In the genomic region with DNA sequence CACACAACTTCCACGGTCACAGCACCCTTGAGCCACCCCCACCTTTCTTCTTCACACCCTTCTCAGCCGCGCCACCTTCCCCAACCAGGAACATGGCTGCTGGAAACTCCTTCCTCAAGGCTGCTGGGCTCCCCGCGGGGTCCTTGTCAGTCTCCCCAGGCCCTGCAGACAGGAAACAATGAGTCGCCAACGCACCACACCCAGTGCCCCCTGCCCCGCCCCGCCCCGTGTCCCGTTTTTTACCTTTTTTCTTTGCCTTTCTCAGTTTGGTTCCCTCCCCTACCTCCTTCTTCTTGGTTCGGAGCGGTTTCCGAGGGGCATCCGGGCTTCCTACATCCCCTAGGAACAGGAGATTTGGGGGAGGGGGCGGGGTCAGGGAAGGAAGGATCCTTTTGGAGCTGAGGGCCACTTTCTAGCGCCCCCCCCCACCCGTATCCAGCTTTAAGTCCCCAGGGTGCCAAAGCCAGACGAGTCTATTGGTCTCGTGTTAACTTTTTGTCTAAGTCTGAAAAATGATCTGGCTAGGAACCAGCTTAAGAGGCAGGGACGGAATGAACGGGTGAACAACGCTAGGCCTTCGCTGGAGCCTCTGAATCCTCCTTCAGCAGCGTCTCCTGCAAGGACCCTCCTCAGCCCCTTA, we compare ENCODE assay signal across 8 mouse cellular contexts. TPM values are rescaled to one million over a fixed set of nuclear protein-coding genes. Genes with fewer than 3 reads are reported as not detected.
DNase-seq lines count a peak whose midpoint lies in the region; ATAC-seq and TF ChIP-seq lines count a peak whose summit lies in the region.

No protein-coding gene starts in this region.

- no peak for TF ChIP-seq RAD21 in CH12.LX (IDR thresholded peaks at IDR 0.05; ENCODE audit: low read depth, low read length)

- no peak for TF ChIP-seq POLR2A in CH12.LX (IDR thresholded peaks at IDR 0.05; ENCODE audit: low read depth, low read length)

- no peaks in the 10 kb centered on the region for H3K79me2 ChIP-seq in CH12.LX (replicated peaks; ENCODE audit: control insufficient read depth, extremely low read depth, insufficient read depth, poor library complexity, severe bottlenecking)

- no peak overlapping the region for H3K27ac ChIP-seq in CH12.LX (ENCODE audit: insufficient read depth, low read depth)
- H3K27ac ChIP-seq in liver, embryonic 16.5 days (ENCODE audit: low read length), result no peak overlapping the region
- H3K27ac ChIP-seq in left cerebral cortex, adult 2 months, result no peak overlapping the region

- no peak for ATAC-seq in G1E (ENCODE audit: extremely low read depth, insufficient number of reproducible peaks, low FRiP score, poor library complexity, severe bottlenecking)
- ATAC-seq in granulocyte monocyte progenitor cell, adult 5-6 weeks (replicated peaks; ENCODE audit: poor library complexity, severe bottlenecking), result peak; percentile 44
- no peak for ATAC-seq in liver, embryonic 16.5 days (ENCODE audit: low read depth)
- no peak for ATAC-seq in megakaryocyte progenitor cell, adult 5-6 weeks (replicated peaks; ENCODE audit: poor library complexity)

- in situ Hi-C loops in CH12.LX (cut with MboI; ENCODE audit: low pct_ligation_motif_present, low pct_unique_long_range_greater_than_20kb, low sequenced_read_pairs), result no loop called here

- no peak overlapping the region for H3K9ac ChIP-seq in CH12.LX (ENCODE audit: insufficient read depth, low read depth)
- no peak overlapping the region for H3K9ac ChIP-seq in liver, embryonic 16.5 days (ENCODE audit: low read depth, low read length)

- H3K36me3 ChIP-seq in CH12.LX (replicated peaks in 1 of 2; ENCODE audit: control insufficient read depth in 1 of 2, insufficient read depth in 1 of 2, low read length in 1 of 2) (no peaks in the 10 kb centered on the region), G1E (replicated peaks) (no peaks in the 10 kb centered on the region)
- no peaks in the 10 kb centered on the region for H3K36me3 ChIP-seq in liver, embryonic 16.5 days (ENCODE audit: control insufficient read depth, insufficient read depth)

- H3K4me3 ChIP-seq in CH12.LX (replicated peaks in 1 of 3; ENCODE audit: low read depth in 2 of 3, low read length in 2 of 3, poor library complexity in 1 of 3) (no peak overlapping the region), G1E (ENCODE audit: low read depth, low read length) (peak overlapping the region; percentile 2; the same call in 1 of the 2 replicates)
- H3K4me3 ChIP-seq in liver, embryonic 16.5 days (ENCODE audit: low read depth, low read length), result no peak overlapping the region
- H3K4me3 ChIP-seq in left cerebral cortex, adult 2 months, result no peak overlapping the region

- whole genome bisulfite sequencing in liver, embryonic 16.5 days (ENCODE audit: insufficient replicate concordance), result 2% methylated on average over 25 of the region's 25 CpGs

- no peak for DNase-seq in CH12.LX (ENCODE audit: extremely low read depth)
- DNase-seq in G1E (ENCODE audit: low spot score), result no peak
- DNase-seq in left cerebral cortex, adult 2 months (ENCODE audit: extremely low spot score in 1 of 2, low spot score in 2 of 2), result no peak
- no peak for DNase-seq in adrenal gland, postnatal 25 days
- no peak for DNase-seq in adrenal gland, postnatal 36 days

- H3K4me2 ChIP-seq in CH12.LX (ENCODE audit: insufficient read depth, low read depth, poor library complexity, severe bottlenecking), result peak overlapping the region; percentile 61; the same call in 1 of the 2 replicates
- H3K4me2 ChIP-seq in liver, embryonic 16.5 days (ENCODE audit: low read depth, low read length), result 0 out of 2 replicates have a peak overlapping the region, but pooled peaks have one; percentile 13

- TF ChIP-seq CTCF in CH12.LX (conservative IDR thresholded peaks at IDR 0.05 in 1 of 2, IDR thresholded peaks at IDR 0.05 in 1 of 2; ENCODE audit: low read depth in 2 of 2, low read length in 2 of 2) (no peak), G1E (IDR thresholded peaks at IDR 0.05; ENCODE audit: low read depth, low read length) (no peak)
- no peak for TF ChIP-seq CTCF in left cerebral cortex, adult 2 months (IDR thresholded peaks at IDR 0.05)

- intact Hi-C loops in left cerebral cortex, adult 2 months (cut with DNase I), result no loop called here

- no peaks in the 10 kb centered on the region for H3K9me3 ChIP-seq in CH12.LX (replicated peaks; ENCODE audit: low read length)
- no peaks in the 10 kb centered on the region for H3K9me3 ChIP-seq in G1E (replicated peaks)
- H3K9me3 ChIP-seq in liver, embryonic 16.5 days (replicated peaks; ENCODE audit: control insufficient read depth, low read length), result no peaks in the 10 kb centered on the region

- H3K27me3 ChIP-seq in CH12.LX (replicated peaks) (peaks cover 69% of the 10 kb centered on the region), G1E (ENCODE audit: insufficient read depth, low read length) (peaks cover 78% of the 10 kb centered on the region)
- H3K27me3 ChIP-seq in liver, embryonic 16.5 days (ENCODE audit: control insufficient read depth, insufficient read depth, low read depth, low read length), result peaks cover 72% of the 10 kb centered on the region

- peaks cover 2 to 4% of the 10 kb centered on the region in 2 experiments; a peak in 1 of 4 replicates for H3K4me1 ChIP-seq in CH12.LX (ENCODE audit: control insufficient read depth in 1 of 2, insufficient read depth in 2 of 2)
- H3K4me1 ChIP-seq in G1E (ENCODE audit: insufficient read depth, low read depth, low read length), result peaks cover 18% of the 10 kb centered on the region
- peaks cover 3% of the 10 kb centered on the region; the same call in 1 of the 2 replicates for H3K4me1 ChIP-seq in liver, embryonic 16.5 days (ENCODE audit: control insufficient read depth, low read depth, low read length)

- dilution Hi-C loops in CH12.LX (cut with MboI; ENCODE audit: extremely low pct_ligation_motif_present, extremely low pct_unique_long_range_greater_than_20kb, low sequenced_read_pairs), result no loop called here

- TF ChIP-seq EP300 in CH12.LX (IDR thresholded peaks at IDR 0.05; ENCODE audit: low read length), result no peak

RNA-seq across cellular contexts. Expression of a gene that starts 2.2 kb away (rescaled TPM):
- 0.17 TPM in 1 of 2 replicates, not detected in the other for total RNA-seq in CH12.LX (2012; rRNA removed)
- not detected in 2 replicates for total RNA-seq in CH12.LX (2014; rRNA removed)
- not detected in 2 replicates for polyA plus RNA-seq in CH12.LX (2012; ENCODE audit: insufficient read length, low read depth)
- total RNA-seq in G1E (2014; fragmentation: Nextera tagmentation), result not detected in 2 replicates
- total RNA-seq in G1E (2017), result 0.16 TPM in 1 of 2 replicates, not detected in the other
- 0.10 TPM in 1 of 2 replicates, not detected in the other for polyA plus RNA-seq in G1E (2012)
- not detected in 2 replicates for total RNA-seq in granulocyte monocyte progenitor cell, adult 5-6 weeks (2014; fragmentation: Nextera tagmentation)
- total RNA-seq in granulocyte monocyte progenitor cell, adult 5-6 weeks (2017), result 0.69 TPM in 1 of 2 replicates, not detected in the other
- polyA plus RNA-seq in liver, embryonic 16.5 days (2015; fragmentation: Nextera tagmentation; extraction: Ambion mirVana), result 0.46 TPM in 1 of 2 replicates, not detected in the other
- total RNA-seq in left cerebral cortex, adult 2 months (2021), result not detected
- not detected in 2 replicates for total RNA-seq in adrenal gland, postnatal 25 days (2021)
- total RNA-seq in adrenal gland, postnatal 36 days (2021), result under 1 TPM in 1 of 2 experiments, not detected in 1; 0.43 TPM
- not detected in 2 replicates for total RNA-seq in megakaryocyte progenitor cell, adult 5-6 weeks (2015)
- total RNA-seq in megakaryocyte progenitor cell, adult 5-6 weeks (2017), result not detected in 2 replicates

RNA-seq across cellular contexts. Expression of a gene that starts 12.2 kb away (rescaled TPM):
- total RNA-seq in CH12.LX (2012; rRNA removed), result 0.17 and 0.42 TPM in 2 replicates
- not detected in 2 replicates for total RNA-seq in CH12.LX (2014; rRNA removed)
- 0.08 TPM in 1 of 2 replicates, not detected in the other for polyA plus RNA-seq in CH12.LX (2012; ENCODE audit: insufficient read length, low read depth)
- 0.90 TPM in 1 of 2 replicates, not detected in the other for total RNA-seq in G1E (2014; fragmentation: Nextera tagmentation)
- 0.06 and 0.22 TPM in 2 replicates for total RNA-seq in G1E (2017)
- 0.41 and 0.47 TPM in 2 replicates for polyA plus RNA-seq in G1E (2012)
- 3.3 TPM in 1 of 2 replicates, not detected in the other for total RNA-seq in granulocyte monocyte progenitor cell, adult 5-6 weeks (2014; fragmentation: Nextera tagmentation)
- 0.04 TPM in 1 of 2 replicates, not detected in the other for total RNA-seq in granulocyte monocyte progenitor cell, adult 5-6 weeks (2017)
- polyA plus RNA-seq in liver, embryonic 16.5 days (2015; fragmentation: Nextera tagmentation; extraction: Ambion mirVana), result 0.50 and 0.52 TPM in 2 replicates
- 1 to 10 TPM; 2.9 to 3.0 TPM for total RNA-seq in left cerebral cortex, adult 2 months (2021)
- 10.4 and 13.6 TPM in 2 replicates for total RNA-seq in adrenal gland, postnatal 25 days (2021)
- total RNA-seq in adrenal gland, postnatal 36 days (2021), result 10 to 100 TPM; 10.0 to 10.1 TPM
- total RNA-seq in megakaryocyte progenitor cell, adult 5-6 weeks (2015), result 0.15 and 1.9 TPM in 2 replicates
- 0.04 TPM in 1 of 2 replicates, not detected in the other for total RNA-seq in megakaryocyte progenitor cell, adult 5-6 weeks (2017)

RNA-seq across cellular contexts. Expression of a gene that starts 34.5 kb away (rescaled TPM):
- total RNA-seq in CH12.LX (2012; rRNA removed), result 3,510 and 4,144 TPM in 2 replicates
- 2,222 and 3,467 TPM in 2 replicates for total RNA-seq in CH12.LX (2014; rRNA removed)
- polyA plus RNA-seq in CH12.LX (2012; ENCODE audit: insufficient read length, low read depth), result 1,605 and 1,846 TPM in 2 replicates
- total RNA-seq in G1E (2014; fragmentation: Nextera tagmentation), result 2,842 and 3,361 TPM in 2 replicates
- 987 and 1,219 TPM in 2 replicates for total RNA-seq in G1E (2017)
- 7,805 and 8,433 TPM in 2 replicates for polyA plus RNA-seq in G1E (2012)
- 2,618 and 3,063 TPM in 2 replicates for total RNA-seq in granulocyte monocyte progenitor cell, adult 5-6 weeks (2014; fragmentation: Nextera tagmentation)
- 785 and 838 TPM in 2 replicates for total RNA-seq in granulocyte monocyte progenitor cell, adult 5-6 weeks (2017)
- polyA plus RNA-seq in liver, embryonic 16.5 days (2015; fragmentation: Nextera tagmentation; extraction: Ambion mirVana), result 280 and 310 TPM in 2 replicates
- 100 to 1,000 TPM; 302 to 309 TPM for total RNA-seq in left cerebral cortex, adult 2 months (2021)
- 789 and 848 TPM in 2 replicates for total RNA-seq in adrenal gland, postnatal 25 days (2021)
- total RNA-seq in adrenal gland, postnatal 36 days (2021), result 100 to 1,000 TPM; 847 to 904 TPM
- total RNA-seq in megakaryocyte progenitor cell, adult 5-6 weeks (2015), result 3,042 and 3,166 TPM in 2 replicates
- 795 and 921 TPM in 2 replicates for total RNA-seq in megakaryocyte progenitor cell, adult 5-6 weeks (2017)

RNA-seq across cellular contexts. Expression of a gene that starts 49.5 kb away (rescaled TPM):
- total RNA-seq in CH12.LX (2012; rRNA removed) (26.9 and 29.6 TPM in 2 replicates), CH12.LX (2014; rRNA removed) (11.4 and 17.4 TPM in 2 replicates), G1E (2014; fragmentation: Nextera tagmentation) (33.9 and 34.5 TPM in 2 replicates), G1E (2017) (50.1 and 50.7 TPM in 2 replicates)
- polyA plus RNA-seq in CH12.LX (2012; ENCODE audit: insufficient read length, low read depth) (35.8 and 37.9 TPM in 2 replicates), G1E (2012) (79.0 and 80.0 TPM in 2 replicates)
- 41.7 and 47.9 TPM in 2 replicates for total RNA-seq in granulocyte monocyte progenitor cell, adult 5-6 weeks (2014; fragmentation: Nextera tagmentation)
- total RNA-seq in granulocyte monocyte progenitor cell, adult 5-6 weeks (2017), result 15.0 and 16.4 TPM in 2 replicates
- polyA plus RNA-seq in liver, embryonic 16.5 days (2015; fragmentation: Nextera tagmentation; extraction: Ambion mirVana), result 6.7 and 7.3 TPM in 2 replicates
- total RNA-seq in left cerebral cortex, adult 2 months (2021), result 10 to 100 TPM; 21.5 to 26.1 TPM
- total RNA-seq in adrenal gland, postnatal 25 days (2021), result 34.6 and 35.0 TPM in 2 replicates
- total RNA-seq in adrenal gland, postnatal 36 days (2021), result 10 to 100 TPM; 23.5 to 23.7 TPM
- total RNA-seq in megakaryocyte progenitor cell, adult 5-6 weeks (2015), result 28.7 and 34.8 TPM in 2 replicates
- total RNA-seq in megakaryocyte progenitor cell, adult 5-6 weeks (2017), result 11.0 and 14.8 TPM in 2 replicates
